Mouse (Mus musculus): ENCODE data around the gene Wasf2. TPM values are rescaled to one million over a fixed set of nuclear protein-coding genes. Genes with fewer than 3 reads are reported as not detected.

Gene Wasf2
- total and polyA plus RNA-seq, 3 experiments: 14.9 to 59.5 (median 21.7) TPM

DNA sequence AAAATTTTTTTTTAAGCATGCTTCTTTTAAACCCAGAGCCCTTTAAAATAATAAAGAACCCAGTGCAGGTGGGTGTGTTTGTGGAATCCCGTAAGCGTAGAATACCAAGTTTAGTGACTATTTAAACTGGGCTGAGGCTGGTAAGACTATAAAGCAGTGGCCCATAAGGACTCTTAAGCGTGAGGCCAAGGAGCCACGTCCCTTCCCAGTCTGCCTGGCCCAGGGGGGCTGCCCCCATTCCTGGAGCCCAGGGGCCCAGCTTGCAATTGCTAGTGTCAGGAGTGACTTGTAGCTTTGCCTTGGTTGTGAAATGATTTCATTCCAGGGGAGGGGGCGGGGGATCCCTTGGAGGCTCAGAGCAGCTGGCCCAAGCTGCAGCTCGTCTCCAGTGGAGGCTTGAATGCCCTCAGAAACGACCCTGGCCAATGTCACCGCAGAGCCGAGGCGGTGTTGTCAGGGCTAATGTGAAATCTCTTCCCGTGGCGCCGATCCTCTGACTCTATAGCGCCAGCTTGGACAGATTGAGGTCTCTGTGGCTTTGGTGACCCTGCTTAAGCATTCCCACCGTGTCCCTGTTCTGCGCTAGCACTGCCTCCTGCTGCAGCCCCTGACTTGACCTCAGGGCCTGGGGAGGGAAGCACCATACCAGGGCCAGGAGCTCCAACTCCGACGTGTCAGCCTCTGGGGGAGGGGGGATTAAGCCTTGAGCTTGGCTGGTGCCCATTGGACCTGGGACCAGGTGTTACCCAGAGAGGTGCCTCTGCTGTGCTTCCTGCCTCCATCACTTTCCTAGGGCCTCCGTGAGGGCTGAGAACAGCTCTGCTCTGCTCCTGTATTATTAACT lies 68.3 kb downstream of the Wasf2 start:
- in situ Hi-C loops (cut with MboI; ENCODE audit: low pct_ligation_motif_present, low pct_unique_long_range_greater_than_20kb, low sequenced_read_pairs): no loop called here

DNA sequence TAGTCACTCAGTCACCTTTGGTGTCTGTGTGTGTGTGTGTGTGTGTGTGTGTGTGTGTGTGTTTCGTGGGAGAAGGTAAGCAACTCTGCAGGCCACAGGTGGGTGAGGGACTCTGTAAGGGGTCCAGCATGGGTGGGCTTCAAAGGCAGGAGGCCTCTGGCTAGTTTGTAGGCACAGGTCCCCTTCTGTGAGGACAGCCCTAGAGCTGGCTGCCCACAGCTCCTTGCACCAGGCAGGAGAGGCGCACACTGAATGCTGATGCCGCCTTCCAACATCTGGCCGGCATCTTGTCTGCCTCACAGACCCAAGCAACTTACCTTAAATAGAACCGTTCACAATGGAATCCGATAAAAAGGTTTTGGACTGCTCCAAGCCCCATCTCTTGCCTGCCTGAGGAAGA lies 69.4 kb downstream of the Wasf2 start:
- TF ChIP-seq MXI1 (IDR thresholded peaks at IDR 0.05; ENCODE audit: low read depth, low read length): no peak
- TF ChIP-seq BHLHE40 (IDR thresholded peaks at IDR 0.05; ENCODE audit: low read depth, low read length): no peak
- TF ChIP-seq ZKSCAN1 (IDR thresholded peaks at IDR 0.05; ENCODE audit: borderline replicate concordance, low read depth, low read length): no peak
- no peak for TF ChIP-seq KAT2A (IDR thresholded peaks at IDR 0.05; ENCODE audit: insufficient replicate concordance, low read length)
- no peak for TF ChIP-seq MAX (IDR thresholded peaks at IDR 0.05; ENCODE audit: low read length)
- TF ChIP-seq IRF4 (IDR thresholded peaks at IDR 0.05; ENCODE audit: low read depth, low read length): no peak
- no peak for TF ChIP-seq HCFC1 (IDR thresholded peaks at IDR 0.05; ENCODE audit: low read depth, low read length)
- no peak for TF ChIP-seq ELF1 (IDR thresholded peaks at IDR 0.05; ENCODE audit: low read depth, low read length)
- no peak for TF ChIP-seq GABPA (IDR thresholded peaks at IDR 0.05; ENCODE audit: insufficient replicate concordance, low read depth, low read length)
- no peak for TF ChIP-seq POLR2A (IDR thresholded peaks at IDR 0.05; ENCODE audit: low read depth, low read length)
- no peak for TF ChIP-seq RCOR1 (conservative IDR thresholded peaks at IDR 0.05; ENCODE audit: low read depth, low read length)
- no peak for TF ChIP-seq SMC3 (IDR thresholded peaks at IDR 0.05; ENCODE audit: low read depth, low read length)
- Histone ChIP-seq H3K27me3 (replicated peaks) (no peaks in the 10 kb centered on the region), H3K4me3 (replicated peaks in 1 of 3; ENCODE audit: low read depth in 2 of 3, low read length in 2 of 3, poor library complexity in 1 of 3) (no peak overlapping the region), H3K4me1 (ENCODE audit: control insufficient read depth in 1 of 2, insufficient read depth in 2 of 2) (peaks cover 0 to 56% of the 10 kb centered on the region in 2 experiments; a peak in 2 of 4 replicates), H3K79me2 (replicated peaks; ENCODE audit: control insufficient read depth, extremely low read depth, insufficient read depth, poor library complexity, severe bottlenecking) (no peaks in the 10 kb centered on the region), H3K36me3 (replicated peaks in 1 of 2; ENCODE audit: control insufficient read depth in 1 of 2, insufficient read depth in 1 of 2, low read length in 1 of 2) (peaks cover 27 to 53% of the 10 kb centered on the region in 2 experiments), H3K27ac (ENCODE audit: insufficient read depth, low read depth) (no peak overlapping the region), H3K4me2 (ENCODE audit: insufficient read depth, low read depth, poor library complexity, severe bottlenecking) (no peak overlapping the region), H3K9me3 (replicated peaks; ENCODE audit: low read length) (no peaks in the 10 kb centered on the region), H3K9ac (ENCODE audit: insufficient read depth, low read depth) (no peak overlapping the region)
- dilution Hi-C loops (cut with MboI; ENCODE audit: extremely low pct_ligation_motif_present, extremely low pct_unique_long_range_greater_than_20kb, low sequenced_read_pairs) (no loop called here), in situ Hi-C loops (cut with MboI; ENCODE audit: low pct_ligation_motif_present, low pct_unique_long_range_greater_than_20kb, low sequenced_read_pairs) (loop anchor here (10.0 kb wide), 1 partner anchor 185 kb away; the partner anchor contains the start of gene Ahdc1)
- no peak for DNase-seq (ENCODE audit: extremely low read depth)

More for the DNA sequence above, 68.3 kb downstream of the Wasf2 start:
- DNase-seq (ENCODE audit: extremely low read depth): no peak
- no peaks in the 10 kb centered on the region for H3K79me2 ChIP-seq (replicated peaks; ENCODE audit: control insufficient read depth, extremely low read depth, insufficient read depth, poor library complexity, severe bottlenecking)
- dilution Hi-C loops (cut with MboI; ENCODE audit: extremely low pct_ligation_motif_present, extremely low pct_unique_long_range_greater_than_20kb, low sequenced_read_pairs): no loop called here
- H3K27me3 ChIP-seq (replicated peaks): no peaks in the 10 kb centered on the region
- no peak overlapping the region for H3K4me2 ChIP-seq (ENCODE audit: insufficient read depth, low read depth, poor library complexity, severe bottlenecking)
- H3K27ac ChIP-seq (ENCODE audit: insufficient read depth, low read depth): no peak overlapping the region
- peaks cover 0 to 57% of the 10 kb centered on the region in 2 experiments; a peak in 2 of 4 replicates for H3K4me1 ChIP-seq (ENCODE audit: control insufficient read depth in 1 of 2, insufficient read depth in 2 of 2)
- H3K36me3 ChIP-seq (replicated peaks in 1 of 2; ENCODE audit: control insufficient read depth in 1 of 2, insufficient read depth in 1 of 2, low read length in 1 of 2): peaks cover 38 to 65% of the 10 kb centered on the region in 2 experiments
- TF ChIP-seq IRF4 (IDR thresholded peaks at IDR 0.05; ENCODE audit: low read depth, low read length) (no peak), POLR2A (IDR thresholded peaks at IDR 0.05; ENCODE audit: low read depth, low read length) (peak; percentile 15; the same call in 1 of the 2 replicates)
- no peaks in the 10 kb centered on the region for H3K9me3 ChIP-seq (replicated peaks; ENCODE audit: low read length)
- H3K9ac ChIP-seq (ENCODE audit: insufficient read depth, low read depth): no peak overlapping the region
- no peak overlapping the region for H3K4me3 ChIP-seq (replicated peaks in 1 of 3; ENCODE audit: low read depth in 2 of 3, low read length in 2 of 3, poor library complexity in 1 of 3)

All from CH12.LX (cell line).